Mouse (Mus musculus) forebrain, embryonic 16.5 days (tissue): Measurements from ENCODE around the gene Rcn3. TPM values are rescaled to one million over a fixed set of nuclear protein-coding genes. Genes with fewer than 3 reads are reported as not detected.

ENCODE experiments used
- ATAC-seq: fragments of 200-750 bp; cut with Nextera tagmentation; 2 replicates; pipeline ENCODE4 v1.8.0; 2017; ENCODE audit warnings: mild to moderate bottlenecking, moderate library complexity
- H3K27ac ChIP-seq: fragments of 300-500 bp; sonication (generic); 2 replicates; pipeline ENCODE4 v1.5.1; 2014; ENCODE audit warnings: low read length, control low read depth
- H3K27me3 ChIP-seq: fragments of 300-500 bp; sonication (generic); replicated peaks from 2 replicates; pipeline ENCODE4 v1.6.1; 2014; ENCODE audit warnings: low read length; ENCODE audit not compliant: control insufficient read depth, insufficient read depth
- H3K36me3 ChIP-seq: fragments of 300-500 bp; sonication (generic); 2 replicates; pipeline ENCODE4 v1.6.1; 2014; ENCODE audit not compliant: control insufficient read depth, insufficient read depth
- H3K4me1 ChIP-seq: fragments of 300-500 bp; sonication (generic); replicated peaks from 2 replicates; pipeline ENCODE4 v1.6.1; 2014; ENCODE audit warnings: low read length; ENCODE audit not compliant: control insufficient read depth, insufficient read depth
- H3K4me2 ChIP-seq: fragments of 300-500 bp; sonication (generic); 2 replicates; pipeline ENCODE4 v1.6.1; 2014; ENCODE audit warnings: mild to moderate bottlenecking, low read length, control low read depth
- H3K4me3 ChIP-seq: fragments of 300-500 bp; sonication (generic); replicated peaks from 2 replicates; pipeline ENCODE4 v1.5.1; 2014; ENCODE audit warnings: mild to moderate bottlenecking, low read length, control low read depth
- H3K9ac ChIP-seq: fragments of 300-500 bp; sonication (generic); replicated peaks from 2 replicates; pipeline ENCODE4 v1.6.1; 2014; ENCODE audit warnings: low read depth, low read length, control low read depth
- H3K9me3 ChIP-seq: fragments of 300-500 bp; sonication (generic); 2 replicates; pipeline ENCODE4 v1.6.1; 2016; ENCODE audit warnings: low read length; ENCODE audit not compliant: control insufficient read depth
- WGBS: fragments of 180-500 bp; shearing (Covaris S2); extraction: QIAGEN DNeasy Blood & Tissue Kit; methylation state at CpG from one replicate; pipeline ENCODE4 v1.1.7; 2014; 5-methylcytosine and 5-hydroxymethylcytosine counted together
- microRNA counts: library from miRNA; unstranded; fragments of <30 nt; microRNA quantifications from one replicate; lab custom pipeline; 2016
- microRNA-seq: library from miRNA; unstranded; fragments of <30 nt; microRNA quantifications from one replicate; pipeline ENCODE4, GENCODE M21; 2017
- polyA plus RNA-seq: library from polyadenylated mRNA; unstranded; fragments of >200 nt; fragmentation: Nextera tagmentation; extraction: Ambion mirVana; gene quantifications from 2 replicates; pipeline ENCODE4 v1.2.1, GENCODE M21; 2015

The Rcn3 gene
- polyA plus RNA-seq, 1 experiment from 2014 or later, result 50.8 TPM

- H3K4me2 ChIP-seq, result no peak overlapping the region
- no peak overlapping the region for H3K9ac ChIP-seq
- no peaks in the 10 kb centered on the region for H3K27me3 ChIP-seq
- no peak overlapping the region for H3K4me3 ChIP-seq
- H3K27ac ChIP-seq, result no peak overlapping the region
- no peak for ATAC-seq
- 91% methylated on average over 19 of the region's 19 CpGs for WGBS
- H3K36me3 ChIP-seq, result peaks cover 70% of the 10 kb centered on the region
- no peaks in the 10 kb centered on the region for H3K4me1 ChIP-seq
- H3K9me3 ChIP-seq, result no peaks in the 10 kb centered on the region
Measured at GRCm38 (mm10) chr7:45033722-45034359, 58.2 kb downstream of the Rcn3 start.

MicroRNAs encoded within 50 kb of the gene (microRNA counts, 519-probe panel; counts per million panel counts)
- microRNA mmu-miR-150 (lab: Ali Mortazavi, UCI), result 2,689 counts per million, percentile 68 among the panel's probes with 10 or more counts

Small RNA genes lying within 50 kb of the gene (microRNA-seq; reads per million reads assigned to microRNA genes)
- 54.7 reads per million, percentile 46 among the genes with 10 or more reads in this experiment for gene Mir150
- 11.0 reads per million, percentile 30 among the genes with 10 or more reads in this experiment for gene Mir5121

Other genes starting within 250 kb of the Rcn3 start
- 103 and 110 TPM in 2 replicates for gene Akt1s1, start 243.2 kb downstream of the Rcn3 start, polyA plus RNA-seq
- 121 and 122 TPM in 2 replicates for gene Tbc1d17, start 243.1 kb downstream of the Rcn3 start, polyA plus RNA-seq
- gene Pnkp, start 235.1 kb downstream of the Rcn3 start, polyA plus RNA-seq, result 29.4 and 32.6 TPM in 2 replicates
- gene Ptov1, start 222.4 kb downstream of the Rcn3 start, polyA plus RNA-seq, result 551 and 582 TPM in 2 replicates
- gene Med25, start 199.5 kb downstream of the Rcn3 start, polyA plus RNA-seq, result 158 and 166 TPM in 2 replicates
- 21.1 and 21.2 TPM in 2 replicates for gene Fuz, start 196.1 kb downstream of the Rcn3 start, polyA plus RNA-seq
- gene Ap2a1, start 162.7 kb downstream of the Rcn3 start, polyA plus RNA-seq, result 111 and 113 TPM in 2 replicates
- gene Tsks, start 149.0 kb downstream of the Rcn3 start, polyA plus RNA-seq, result 0.15 TPM in 1 of 2 replicates, not detected in the other
- gene Cpt1c, start 117.4 kb downstream of the Rcn3 start, polyA plus RNA-seq, result 49.1 and 63.9 TPM in 2 replicates
- 646 and 707 TPM in 2 replicates for gene Prmt1, start 105.7 kb downstream of the Rcn3 start, polyA plus RNA-seq
- gene Irf3, start 94.6 kb downstream of the Rcn3 start, polyA plus RNA-seq, result 56.2 and 60.6 TPM in 2 replicates
- 15.3 and 16.0 TPM in 2 replicates for gene Bcl2l12, start 93.5 kb downstream of the Rcn3 start, polyA plus RNA-seq
- gene Scaf1, start 75.9 kb downstream of the Rcn3 start, polyA plus RNA-seq, result 42.1 and 44.3 TPM in 2 replicates
- 10.1 and 12.0 TPM in 2 replicates for gene Rras, start 74.3 kb downstream of the Rcn3 start, polyA plus RNA-seq
- gene Prr12, start 39.3 kb downstream of the Rcn3 start, polyA plus RNA-seq, result 15.2 and 17.3 TPM in 2 replicates
- 60.8 and 65.7 TPM in 2 replicates for gene Nosip, start 29.8 kb downstream of the Rcn3 start, polyA plus RNA-seq
- gene Prrg2, start 29.5 kb downstream of the Rcn3 start, polyA plus RNA-seq, result 13.3 and 13.6 TPM in 2 replicates
- gene Fcgrt, start 11.6 kb upstream of the Rcn3 start, polyA plus RNA-seq, result 17.7 and 24.4 TPM in 2 replicates
- gene Rps11, start 32.2 kb upstream of the Rcn3 start, polyA plus RNA-seq, result 860 and 958 TPM in 2 replicates
- 722 and 741 TPM in 2 replicates for gene Rpl13a, start 36.5 kb upstream of the Rcn3 start, polyA plus RNA-seq
- not detected in 2 replicates for gene Gm45713, start 44.0 kb upstream of the Rcn3 start, polyA plus RNA-seq
- 1.1 and 1.4 TPM in 2 replicates for gene Flt3l, start 44.2 kb upstream of the Rcn3 start, polyA plus RNA-seq
- gene Pih1d1, start 62.1 kb upstream of the Rcn3 start, polyA plus RNA-seq, result 84.2 and 90.2 TPM in 2 replicates
- 19.3 and 20.9 TPM in 2 replicates for gene Aldh16a1, start 62.4 kb upstream of the Rcn3 start, polyA plus RNA-seq
- 20.1 and 22.8 TPM in 2 replicates for gene Slc17a7, start 71.7 kb upstream of the Rcn3 start, polyA plus RNA-seq
- gene Gfy, start 87.3 kb upstream of the Rcn3 start, polyA plus RNA-seq, result 0.51 TPM in 1 of 2 replicates, not detected in the other
- gene Pth2, start 88.8 kb upstream of the Rcn3 start, polyA plus RNA-seq, result 0.63 TPM in 1 of 2 replicates, not detected in the other
- gene Ccdc155, start 112.7 kb upstream of the Rcn3 start, polyA plus RNA-seq, result 0.58 and 0.95 TPM in 2 replicates
- 1.1 and 2.2 TPM in 2 replicates for gene Dkkl1, start 119.9 kb upstream of the Rcn3 start, polyA plus RNA-seq
- gene Tead2, start 123.5 kb upstream of the Rcn3 start, polyA plus RNA-seq, result 73.1 and 79.5 TPM in 2 replicates
- 1.5 and 1.6 TPM in 2 replicates for gene Cd37, start 146.9 kb upstream of the Rcn3 start, polyA plus RNA-seq
- gene Slc6a16, start 148.9 kb upstream of the Rcn3 start, polyA plus RNA-seq, result 0.30 and 0.47 TPM in 2 replicates
- not detected in 2 replicates for gene Slc6a21, start 185.3 kb upstream of the Rcn3 start, polyA plus RNA-seq
- gene Trpm4, start 241.6 kb upstream of the Rcn3 start, polyA plus RNA-seq, result 8.2 and 10.1 TPM in 2 replicates
- 0.60 TPM in 1 of 2 replicates, not detected in the other for gene Hrc, start 243.1 kb upstream of the Rcn3 start, polyA plus RNA-seq